Mouse (Mus musculus): ENCODE measurements around the gene Tmem145.

GRCm38 (mm10) chr7:25313325-25313724 lies 7.4 kb downstream of the Tmem145 start:
- TF ChIP-seq CTCF (conservative IDR thresholded peaks at IDR 0.05; ENCODE audit: insufficient read depth, insufficient read length, low read depth, low read length) = no peak
- no peak for TF ChIP-seq POLR2A (IDR thresholded peaks at IDR 0.05; ENCODE audit: low read depth, low read length)
